Mouse (Mus musculus) T-cell, adult 2 months (primary cell): ENCODE results near the gene Ubl3.

Experiments
- DNase-seq: peaks from one replicate; pipeline ENCODE4 v3.0.0; 2022; ENCODE audit warnings: low spot score

The Ubl3 gene

DNA sequence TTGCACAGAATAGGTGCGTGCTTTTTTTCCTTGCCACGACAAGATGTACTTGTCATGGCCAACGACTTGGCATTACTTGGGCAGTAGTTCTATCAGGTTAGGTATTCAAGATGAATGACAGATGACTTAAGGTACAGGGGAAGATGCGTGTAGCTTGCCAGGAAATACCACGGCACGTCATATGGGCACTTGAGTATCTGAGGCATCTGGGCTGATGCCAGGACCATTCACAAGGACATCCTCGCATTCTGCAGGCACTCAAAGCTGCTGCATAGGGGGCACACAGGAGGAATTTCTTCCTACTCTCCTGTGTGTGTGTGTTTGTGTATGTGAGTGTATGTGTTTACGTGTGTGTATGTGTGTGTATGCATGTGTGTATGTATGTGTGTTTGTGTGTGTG lies 9.6 kb upstream of the Ubl3 start:
- DNase-seq = no peak

GRCm38 (mm10) chr5:148559261-148559958 lies 6.8 kb upstream of the Ubl3 start:
- DNase-seq = no peak

DNA sequence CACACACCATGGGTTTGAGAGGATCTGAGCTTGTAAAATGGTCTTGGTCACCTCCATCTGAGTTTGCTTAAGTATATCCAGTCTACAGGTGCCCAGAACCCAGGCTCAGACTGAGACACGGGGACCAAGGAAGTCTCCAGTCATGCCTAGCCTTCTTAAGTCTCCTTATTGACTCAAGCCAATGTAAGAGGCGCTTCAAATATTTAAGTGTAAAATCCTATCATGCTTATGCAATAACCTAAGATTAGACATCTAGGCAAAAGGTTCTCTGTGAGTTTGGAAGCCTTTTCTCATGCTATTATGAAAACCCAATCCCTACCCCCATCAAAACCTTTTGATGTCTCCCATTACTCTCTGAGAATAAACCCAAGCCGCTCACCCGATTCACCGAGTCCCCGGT lies 5.9 kb upstream of the Ubl3 start:
- no peak for DNase-seq

- DNase-seq = no peak
Observed at GRCm38 (mm10) chr5:148556509-148556908, 3.9 kb upstream of the Ubl3 start.

DNA sequence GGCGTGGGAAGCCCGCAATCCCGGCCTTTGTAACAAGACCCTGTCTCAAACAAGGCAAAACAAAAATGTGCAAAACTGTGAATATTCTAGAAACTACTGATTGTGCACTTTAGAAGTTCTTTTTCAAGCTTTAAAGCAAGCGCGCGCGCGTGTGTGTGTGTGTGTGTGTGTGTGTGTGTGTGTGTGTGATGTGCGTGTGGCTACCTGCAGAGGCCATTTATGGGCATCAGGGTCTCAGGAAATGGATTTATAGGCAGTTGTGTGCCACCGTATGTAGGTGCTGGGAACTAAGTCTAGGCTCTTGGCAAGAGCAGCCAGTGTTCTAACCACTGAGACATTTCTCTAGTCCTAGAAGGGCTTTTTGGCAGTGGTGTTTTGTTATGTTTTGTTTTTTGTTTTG lies 2.6 kb upstream of the Ubl3 start:
- no peak for DNase-seq

DNA sequence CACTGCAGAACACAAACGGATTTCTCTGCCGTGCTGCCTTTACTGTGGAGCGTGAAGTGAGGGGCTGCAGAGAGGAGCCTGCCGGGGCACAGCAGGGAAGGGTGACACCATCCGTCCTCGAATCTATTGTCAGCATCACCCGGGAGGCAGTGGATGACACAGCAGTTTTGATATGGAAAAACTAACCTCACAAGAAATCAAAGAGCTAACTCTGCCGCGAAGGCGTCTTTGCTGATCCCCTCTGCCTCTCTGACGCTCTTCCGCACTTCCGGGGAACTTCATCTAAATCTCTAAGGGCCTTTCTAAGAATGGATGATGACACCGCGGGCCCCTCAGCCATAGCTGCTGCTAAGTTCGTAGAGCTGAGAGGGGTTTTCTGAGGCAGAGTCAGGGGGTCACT lies 2.1 kb upstream of the Ubl3 start:
- DNase-seq = peak; percentile 68

DNA sequence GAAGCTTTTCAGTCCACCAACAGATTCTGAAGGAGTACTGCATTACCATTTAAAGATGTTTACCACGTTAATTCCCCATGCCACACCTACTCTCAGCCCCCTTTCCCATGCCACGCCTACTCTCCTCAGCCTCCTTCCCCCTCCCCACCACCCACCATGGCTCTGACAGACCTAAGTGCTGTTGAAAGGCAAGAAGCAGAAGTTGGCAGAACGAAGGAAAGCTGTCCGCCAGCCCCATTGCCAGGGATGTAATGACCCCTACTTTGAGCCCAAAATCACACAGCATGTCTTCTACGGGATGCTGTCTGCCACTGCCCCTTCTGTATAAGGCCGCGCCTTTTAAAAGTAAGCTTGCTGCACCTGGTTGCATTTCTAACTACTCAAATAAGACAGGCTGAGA lies 1.7 kb upstream of the Ubl3 start:
- no peak for DNase-seq

DNA sequence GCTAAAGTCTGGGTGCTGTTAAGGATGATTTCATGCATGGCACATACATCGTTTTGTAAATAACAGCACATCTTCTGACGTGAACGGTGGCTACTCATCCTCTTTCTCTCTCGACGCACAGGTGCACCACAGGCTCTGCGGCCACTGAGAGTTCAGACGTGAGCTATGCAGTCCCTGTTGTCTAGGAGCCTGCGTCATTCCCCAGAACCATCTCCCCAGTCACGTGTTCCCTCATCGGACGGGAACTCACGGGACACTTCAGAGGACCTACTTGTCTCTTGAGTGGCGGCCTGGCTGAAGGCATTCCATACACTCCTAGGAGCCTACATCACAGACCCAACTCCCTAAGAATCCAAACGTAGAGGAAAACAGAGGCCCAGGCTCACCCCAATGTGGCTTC lies 1.1 kb upstream of the Ubl3 start:
- no peak for DNase-seq

DNA sequence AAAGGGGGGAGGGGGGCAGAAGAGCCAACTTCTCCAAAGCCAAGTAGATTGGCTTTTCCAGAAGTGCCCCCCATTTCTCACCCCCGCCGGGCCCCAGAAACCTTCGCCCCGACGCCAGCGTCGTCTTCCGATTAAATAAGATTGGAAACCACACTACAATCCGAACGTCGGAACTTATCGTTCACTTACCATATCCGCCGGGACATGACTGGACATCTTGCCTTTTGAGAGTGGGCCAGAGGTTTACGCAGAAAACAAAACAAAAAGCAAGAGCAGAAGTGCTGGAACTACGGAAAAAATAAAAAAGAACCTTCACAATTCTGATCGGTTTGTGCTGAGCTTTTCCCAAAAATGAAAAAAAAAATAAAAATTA lies 839 bp downstream of the Ubl3 start:
- peak; percentile 28 for DNase-seq

- peak; percentile 29 for DNase-seq
Observed at GRCm38 (mm10) chr5:148550821-148551763, 1.5 kb downstream of the Ubl3 start.

GRCm38 (mm10) chr5:148550393-148550792 lies 2.2 kb downstream of the Ubl3 start:
- DNase-seq = peak; percentile 12

DNA sequence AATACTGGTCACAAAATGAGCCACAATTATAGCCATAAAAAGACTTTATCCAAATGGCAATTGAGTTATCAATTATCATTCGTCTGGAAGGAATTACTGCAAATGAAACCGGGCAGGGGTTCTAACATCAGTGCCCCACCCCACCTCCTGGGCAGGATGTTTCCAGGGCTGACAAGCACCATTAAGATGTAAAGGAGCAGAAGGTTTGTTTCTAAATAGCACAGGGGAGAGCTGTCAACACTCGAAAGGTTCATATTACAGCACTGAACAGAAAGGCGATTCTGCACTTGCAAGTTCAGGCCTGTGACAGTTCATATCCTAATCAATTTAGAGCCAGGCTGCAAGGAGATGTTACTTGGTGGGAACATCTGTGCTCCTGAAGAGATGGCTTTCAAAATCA lies 3.3 kb downstream of the Ubl3 start:
- no peak for DNase-seq

- DNase-seq = no peak
Observed at GRCm38 (mm10) chr5:148548568-148548967, 4.0 kb downstream of the Ubl3 start.

GRCm38 (mm10) chr5:148547870-148548456 lies 4.6 kb downstream of the Ubl3 start:
- DNase-seq = no peak

- DNase-seq = no peak
Observed at GRCm38 (mm10) chr5:148546970-148547369, 5.6 kb downstream of the Ubl3 start.

GRCm38 (mm10) chr5:148544733-148545132 lies 7.9 kb downstream of the Ubl3 start:
- DNase-seq = no peak

- DNase-seq = no peak
Observed at GRCm38 (mm10) chr5:148542196-148542595, 10.4 kb downstream of the Ubl3 start.

DNA sequence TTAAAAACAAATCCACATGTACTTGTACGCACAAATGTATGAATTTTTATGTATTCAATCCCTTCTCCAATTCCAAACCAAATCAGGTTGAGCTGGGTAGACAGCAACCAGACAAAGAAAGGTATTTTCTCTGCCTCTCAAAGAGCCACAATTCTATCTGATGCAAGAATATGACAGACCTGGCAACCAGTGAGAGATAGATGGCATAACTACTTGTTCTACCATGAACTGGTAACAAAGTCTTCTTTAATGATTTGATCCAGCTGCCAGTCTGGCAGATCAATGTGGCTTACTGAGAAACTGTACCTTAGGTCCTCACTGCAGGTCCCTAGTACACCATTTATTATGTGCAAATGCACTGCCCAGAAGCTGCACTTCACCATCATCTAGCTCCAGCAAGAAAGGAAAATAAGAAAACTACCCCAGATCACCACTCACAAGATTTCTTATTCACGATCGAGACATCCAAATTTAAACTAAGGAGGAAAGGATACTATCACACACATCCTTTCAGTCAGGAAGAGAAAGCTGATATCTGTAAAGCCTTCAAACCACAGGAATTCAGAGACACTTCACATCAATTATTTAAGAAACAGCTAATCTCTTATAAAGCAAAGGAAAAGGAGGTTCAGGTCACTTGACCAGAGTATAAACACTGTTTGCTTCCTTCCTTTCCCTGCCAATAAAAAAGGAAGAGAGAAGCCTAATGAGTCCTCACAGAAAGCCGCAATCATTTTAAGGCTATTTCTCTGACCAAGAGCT lies 16.7 kb downstream of the Ubl3 start:
- DNase-seq = no peak

DNA sequence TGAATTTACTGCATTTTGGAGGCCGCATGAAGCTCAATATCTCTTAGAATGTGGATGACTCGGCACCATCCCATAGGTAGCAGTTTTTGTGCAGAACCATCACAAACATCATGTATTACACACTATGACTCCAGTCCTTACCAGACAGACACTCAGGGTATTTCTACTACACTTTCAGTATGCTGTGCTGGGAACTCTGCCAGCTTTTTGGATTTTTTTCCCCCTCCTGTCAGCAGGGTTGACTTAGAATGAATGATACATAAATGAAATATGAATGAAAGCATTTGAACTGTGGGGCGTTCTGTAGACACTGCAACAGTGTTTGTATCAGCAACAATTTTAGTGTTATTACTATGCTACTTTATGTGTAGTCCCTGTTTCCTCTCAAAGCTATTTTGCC lies 17.9 kb downstream of the Ubl3 start:
- DNase-seq = no peak

DNA sequence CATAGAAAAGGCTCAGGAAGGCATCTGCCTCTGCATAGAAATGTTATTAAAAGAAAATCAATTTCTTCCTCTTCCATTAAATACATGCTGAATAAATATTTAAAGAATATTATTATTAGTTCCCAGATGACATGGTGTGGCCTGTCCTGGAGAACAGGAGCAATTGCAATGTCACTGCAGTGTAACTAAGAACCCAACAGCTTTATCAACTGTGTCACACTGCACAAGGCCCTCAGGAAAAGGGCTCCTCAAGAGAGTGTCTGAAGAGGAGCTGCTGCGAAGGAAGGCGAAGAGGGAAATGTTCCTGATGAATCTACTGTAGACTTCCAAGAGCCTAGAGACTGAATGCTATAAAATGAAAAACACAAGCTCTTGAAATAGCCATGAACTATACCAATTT lies 18.7 kb downstream of the Ubl3 start:
- DNase-seq = no peak

- no peak for DNase-seq
Observed at GRCm38 (mm10) chr5:148532201-148532600, 20.4 kb downstream of the Ubl3 start.

GRCm38 (mm10) chr5:148527632-148528031 lies 25.0 kb downstream of the Ubl3 start:
- DNase-seq = no peak
